Mouse (Mus musculus) urinary bladder, postnatal 0 days (tissue): ENCODE results near the gene Ccdc130. TPM values are rescaled to one million over a fixed set of nuclear protein-coding genes. Genes with fewer than 3 reads are reported as not detected.

ENCODE experiments used
- microRNA counts: library from miRNA; unstranded; fragments of <30 nt; microRNA quantifications from one replicate; lab custom pipeline; 2016
- microRNA-seq: library from miRNA; unstranded; fragments of <30 nt; microRNA quantifications from one replicate; pipeline ENCODE4, GENCODE M21; 2016
- polyA plus RNA-seq: library from polyadenylated mRNA; unstranded; fragments of >200 nt; fragmentation: Nextera tagmentation; extraction: Ambion mirVana; gene quantifications from 2 replicates; pipeline ENCODE4 v1.2.1, GENCODE M21; 2015

Gene Ccdc130
- polyA plus RNA-seq, result 9.6 and 10.7 TPM in 2 replicates

GRCm38 (mm10) chr8:84269950-84270773, at the start of gene Ccdc130:
Ccdc130 (minus strand) TSS chr8:84270380.

DNA sequence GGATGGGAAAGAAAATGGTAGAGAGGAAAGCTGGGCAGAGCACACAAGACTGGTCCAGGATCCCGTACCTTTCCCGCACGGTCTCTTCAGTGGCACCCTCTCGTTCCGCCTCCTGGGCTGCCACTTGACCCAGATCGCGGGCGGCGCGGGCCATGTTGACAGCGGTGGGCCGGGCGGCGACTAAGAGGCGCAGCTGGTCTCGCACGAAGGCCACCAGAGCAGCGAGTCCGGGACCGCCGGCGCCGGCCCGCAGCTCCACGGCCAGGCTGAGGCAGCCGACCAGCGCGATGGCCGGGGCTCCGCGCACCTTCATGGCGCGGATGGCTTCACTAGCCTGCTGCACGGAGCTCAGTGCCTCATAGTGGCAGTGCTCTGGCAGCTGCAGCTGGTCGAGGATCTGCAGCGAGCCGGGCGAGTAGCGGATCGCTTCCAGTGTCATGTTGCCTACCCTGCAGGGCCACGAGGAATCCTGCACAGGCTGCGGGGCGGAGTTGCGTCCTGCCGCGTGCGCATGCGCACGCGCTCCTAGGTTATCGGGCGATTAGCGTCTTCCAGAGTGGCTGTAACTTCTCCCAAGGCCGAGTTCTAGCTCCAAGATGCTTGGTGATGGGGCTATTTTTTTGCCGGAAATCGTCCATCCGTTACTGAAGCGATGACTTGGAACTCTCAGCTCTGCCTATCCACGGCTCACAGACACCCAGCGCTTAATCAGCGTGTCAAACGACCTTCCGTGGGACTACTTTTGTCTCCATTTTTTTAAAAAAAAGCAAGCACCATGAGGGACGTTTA, 13.2 kb downstream of the Ccdc130 start, which contains the start of gene Mri1:
Gene Mri1, minus strand, starts transcription at position 505 of the 789 bp plus-strand sequence.

DNA sequence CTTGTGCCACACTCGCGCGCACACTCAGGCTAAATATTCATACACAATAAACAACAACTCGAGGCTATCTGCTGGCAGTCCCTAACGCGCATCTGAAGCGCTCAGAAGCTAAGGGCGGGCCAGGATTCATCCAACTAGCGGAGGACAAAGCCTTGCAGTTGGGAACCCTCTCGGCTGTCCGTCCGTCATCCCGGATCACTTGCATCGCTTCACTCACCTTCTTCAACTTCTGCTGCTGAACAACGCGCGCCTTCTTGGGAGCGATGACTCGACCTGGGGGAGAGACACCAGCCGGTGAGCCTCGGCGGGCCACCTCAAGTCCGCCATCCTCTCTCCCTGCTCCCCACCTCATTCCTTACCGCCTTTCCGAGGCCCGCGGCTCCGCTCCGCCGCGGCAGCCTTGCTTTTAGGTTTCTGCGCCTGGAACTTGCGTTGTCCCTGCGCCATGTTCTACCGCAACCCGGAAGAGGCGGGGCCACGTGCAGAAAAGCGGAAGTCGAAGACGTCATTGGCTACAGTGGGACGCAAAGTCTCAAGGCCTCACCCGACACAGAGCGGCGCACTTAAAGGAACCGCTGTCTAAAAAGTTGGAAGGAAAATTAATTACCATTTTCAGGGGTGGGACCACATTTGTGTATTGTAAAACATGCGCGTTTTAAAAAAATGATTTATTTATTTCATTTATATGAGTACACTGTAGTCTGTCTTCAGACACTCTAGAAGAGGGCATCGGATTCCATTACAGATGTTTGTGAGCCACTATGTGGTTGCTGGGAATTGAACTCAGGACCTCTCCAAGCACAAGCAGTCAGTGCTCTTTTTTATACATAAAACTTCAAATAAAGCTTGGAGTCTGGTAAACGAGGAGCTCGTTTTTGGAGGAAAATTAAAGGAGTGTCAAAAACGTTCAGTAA, 20.7 kb downstream of the Ccdc130 start, which contains the start of gene D8Ertd738e:
Gene D8Ertd738e, minus strand, starts transcription at position 463 of the 914 bp plus-strand sequence.

GRCm38 (mm10) chr8:84236998-84237473, 33.1 kb downstream of the Ccdc130 start, which contains the start of gene Zswim4:
Zswim4 (minus strand) TSS chr8:84237055.

MicroRNA genes within 50 kb of the gene (microRNA counts, 519-probe panel; counts per million panel counts)
- microRNA mmu-miR-23a (lab: Ali Mortazavi, UCI), result 5,098 counts per million, percentile 93 among the panel's probes with 10 or more counts
- microRNA mmu-miR-27a (lab: Ali Mortazavi, UCI), result 5,236 counts per million, percentile 94 among the panel's probes with 10 or more counts

Small RNAs within 50 kb of the gene (microRNA-seq; reads per million reads assigned to microRNA genes)
- 42,932 reads per million, percentile 98 among the genes with 10 or more reads in this experiment for gene Mir23a
- not detected for gene Mir24-2
- gene Mir27a, result 1,042 reads per million, percentile 73 among the genes with 10 or more reads in this experiment
- gene Mir3074-2, result not detected

Other genes starting within 250 kb of the Ccdc130 start
- 0.47 and 1.3 TPM in 2 replicates for gene Palm3, start 248.9 kb downstream of the Ccdc130 start, polyA plus RNA-seq
- 0.53 and 0.96 TPM in 2 replicates for gene Il27ra, start 227.8 kb downstream of the Ccdc130 start, polyA plus RNA-seq
- gene Rln3, start 225.4 kb downstream of the Ccdc130 start, polyA plus RNA-seq, result not detected in 2 replicates
- gene Gm10643, start 205.2 kb downstream of the Ccdc130 start, polyA plus RNA-seq, result 0.82 and 0.94 TPM in 2 replicates
- 3.1 and 3.3 TPM in 2 replicates for gene Rfx1, start 203.5 kb downstream of the Ccdc130 start, polyA plus RNA-seq
- gene Dcaf15, start 165.6 kb downstream of the Ccdc130 start, polyA plus RNA-seq, result 3.0 and 3.2 TPM in 2 replicates
- gene Podnl1, start 144.4 kb downstream of the Ccdc130 start, polyA plus RNA-seq, result 0.16 and 0.22 TPM in 2 replicates
- gene Cc2d1a, start 122.4 kb downstream of the Ccdc130 start, polyA plus RNA-seq, result 14.8 and 15.7 TPM in 2 replicates
- gene 4930432K21Rik, start 122.4 kb downstream of the Ccdc130 start, polyA plus RNA-seq, result 0.16 and 0.50 TPM in 2 replicates
- gene Nanos3, start 85.2 kb downstream of the Ccdc130 start, polyA plus RNA-seq, result 1.1 and 1.3 TPM in 2 replicates
- gene Zswim4, start 33.3 kb downstream of the Ccdc130 start, polyA plus RNA-seq, result 5.2 and 5.8 TPM in 2 replicates
- gene D8Ertd738e, start 20.7 kb downstream of the Ccdc130 start, polyA plus RNA-seq, result 269 and 288 TPM in 2 replicates
- 63.3 and 68.1 TPM in 2 replicates for gene Mri1, start 13.1 kb downstream of the Ccdc130 start, polyA plus RNA-seq
- gene Cacna1a, start 118.1 kb upstream of the Ccdc130 start, polyA plus RNA-seq, result 2.2 and 4.1 TPM in 2 replicates